ENCODE assay signal across 18 mouse cellular contexts in the genomic region with DNA sequence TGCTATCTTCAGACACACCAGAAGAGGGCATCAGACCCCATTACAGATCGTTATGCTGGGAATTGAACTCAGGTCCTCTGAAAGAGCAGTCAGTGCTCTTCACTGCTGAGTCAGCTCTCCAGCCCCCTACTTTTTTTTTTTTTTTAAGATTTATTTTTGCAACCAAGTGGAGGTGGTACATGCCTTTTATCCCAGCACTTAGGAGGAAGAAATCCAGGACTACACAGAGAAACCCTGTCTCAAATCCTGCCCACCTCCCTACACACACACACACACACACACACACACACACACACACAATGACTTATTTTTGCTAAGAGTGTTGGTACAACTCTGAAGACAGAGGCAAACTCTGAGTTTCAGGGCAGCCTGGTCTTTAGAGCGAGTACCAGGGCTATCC. TPM values are rescaled to one million over a fixed set of nuclear protein-coding genes. Genes with fewer than 3 reads are reported as not detected.
DNase-seq lines count a peak whose midpoint lies in the region; ATAC-seq and TF ChIP-seq lines count a peak whose summit lies in the region.
"Had no signal": no experiment of that assay in that cellular context is flagged by ENCODE, and none has a peak within 500 bp of the region (broad histone marks: within the 10 kb centered on the region; RNA-seq: fewer than 3 reads in every experiment).

No protein-coding gene starts in this region.

- DNase-seq in forebrain, postnatal 0 days: no peak
- no peak for DNase-seq in forebrain, embryonic 14.5 days (ENCODE audit: low spot score)
- DNase-seq in left cerebral cortex, adult 2 months (ENCODE audit: extremely low spot score in 1 of 2, low spot score in 2 of 2): no peak
- no peak for DNase-seq in left cerebral cortex, adult 9 months (ENCODE audit: low spot score in 2 of 2)
- DNase-seq in ES-E14 (ENCODE audit: low read depth, low spot score): no peak
- DNase-seq in lung, adult 2 months: no peak
- DNase-seq: adrenal gland, adult 2 months; adrenal gland, postnatal 10 days; adrenal gland, postnatal 25 days; cerebellum, adult 11-12 months; cerebellum, adult 2 months; cerebellum, adult 9-10 months; cerebellum, postnatal 10 days had no signal

- no peaks in the 10 kb centered on the region for H3K9me3 ChIP-seq in forebrain, postnatal 0 days (ENCODE audit: low read length)
- no peaks in the 10 kb centered on the region; the same call in 1 of the 2 replicates for H3K9me3 ChIP-seq in forebrain, embryonic 14.5 days (replicated peaks; ENCODE audit: control insufficient read depth, low read length)
- no peaks in the 10 kb centered on the region for H3K9me3 ChIP-seq in ES-E14 (ENCODE audit: control insufficient read depth, insufficient read depth, low read depth, low read length)
- H3K9me3 ChIP-seq: forebrain, embryonic 13.5 days had no signal

- 79% methylated on average over 2 of the region's 2 CpGs for WGBS in forebrain, postnatal 0 days
- 88% methylated on average over 2 of the region's 2 CpGs for WGBS in forebrain, embryonic 14.5 days
- WGBS in lung, adult 2 months: 81% methylated on average over 2 of the region's 2 CpGs

- no peak for ATAC-seq in forebrain, postnatal 0 days
- ATAC-seq in forebrain, embryonic 14.5 days: no peak
- ATAC-seq: forebrain, embryonic 13.5 days; forebrain, embryonic 16.5 days had no signal

- TF ChIP-seq POLR2A in lung, adult 2 months (IDR thresholded peaks at IDR 0.05; ENCODE audit: borderline replicate concordance, extremely low read depth, low read depth, low read length): no peak

- in situ Hi-C loops in ES-E14 (cut with MboI; ENCODE audit: low sequenced_read_pairs in 2 of 2, unreplicated experiment in 2 of 2): loop anchor here (25.0 kb wide), 1 partner anchor 180 kb away; no protein-coding TSS in a partner anchor

- no peaks in the 10 kb centered on the region for H3K27me3 ChIP-seq in forebrain, postnatal 0 days (ENCODE audit: insufficient read depth, low read length)
- H3K27me3 ChIP-seq in forebrain, embryonic 14.5 days (replicated peaks; ENCODE audit: control insufficient read depth, insufficient read depth, low read length): no peaks in the 10 kb centered on the region
- H3K27me3 ChIP-seq: embryonic facial prominence, embryonic 12.5 days; forebrain, embryonic 13.5 days had no signal

- H3K4me1 ChIP-seq in forebrain, postnatal 0 days (ENCODE audit: insufficient read depth): peaks cover 7% of the 10 kb centered on the region; the same call in 1 of the 2 replicates
- peaks cover 9% of the 10 kb centered on the region for H3K4me1 ChIP-seq in forebrain, embryonic 14.5 days (ENCODE audit: control insufficient read depth, insufficient read depth, low read length)
- H3K4me1 ChIP-seq in ES-E14 (ENCODE audit: control insufficient read depth in 2 of 2, insufficient read depth in 2 of 2, low read length in 2 of 2, poor library complexity in 1 of 2): peaks cover 4 to 13% of the 10 kb centered on the region in 2 experiments; a peak in 3 of 4 replicates
- no peaks in the 10 kb centered on the region for H3K4me1 ChIP-seq in lung, adult 2 months (ENCODE audit: control insufficient read depth, insufficient read depth, low read length)
- H3K4me1 ChIP-seq: embryonic facial prominence, embryonic 12.5 days had no signal

- no peak overlapping the region for H3K4me3 ChIP-seq in forebrain, postnatal 0 days (ENCODE audit: low read depth, low read length)
- no peak overlapping the region for H3K4me3 ChIP-seq in forebrain, embryonic 14.5 days (ENCODE audit: low read depth, low read length)
- H3K4me3 ChIP-seq in left cerebral cortex, adult 2 months: no peak overlapping the region
- no peak overlapping the region for H3K4me3 ChIP-seq in ES-E14 (ENCODE audit: insufficient read depth in 1 of 2, low read depth in 1 of 2, low read length in 2 of 2, poor library complexity in 1 of 2, severe bottlenecking in 1 of 2)
- H3K4me3 ChIP-seq in lung, adult 2 months (replicated peaks; ENCODE audit: extremely low read depth, low read depth, low read length): no peak overlapping the region
- H3K4me3 ChIP-seq: embryonic facial prominence, embryonic 10.5 days; embryonic facial prominence, embryonic 12.5 days; forebrain, embryonic 13.5 days had no signal

- H3K4me2 ChIP-seq in forebrain, postnatal 0 days (ENCODE audit: low read depth): no peak overlapping the region
- H3K4me2 ChIP-seq in forebrain, embryonic 14.5 days (ENCODE audit: low read length): no peak overlapping the region
- H3K4me2 ChIP-seq: embryonic facial prominence, embryonic 12.5 days; forebrain, embryonic 13.5 days had no signal

- intact Hi-C loops in left cerebral cortex, adult 2 months (cut with DNase I): loop anchor here (10.0 kb wide), 1 partner anchor 242 kb away; no protein-coding TSS in a partner anchor

- no peak overlapping the region for H3K27ac ChIP-seq in forebrain, postnatal 0 days (ENCODE audit: low read depth, low read length)
- no peak overlapping the region for H3K27ac ChIP-seq in forebrain, embryonic 14.5 days (ENCODE audit: low read depth, low read length)
- no peak overlapping the region; the same call in 1 of the 2 replicates for H3K27ac ChIP-seq in left cerebral cortex, adult 2 months
- H3K27ac ChIP-seq in ES-E14 (ENCODE audit: insufficient read depth, low read depth, low read length, poor library complexity, severe bottlenecking): no peak overlapping the region
- H3K27ac ChIP-seq: embryonic facial prominence, embryonic 10.5 days; embryonic facial prominence, embryonic 12.5 days had no signal

- TF ChIP-seq CTCF in forebrain, postnatal 0 days (IDR thresholded peaks at IDR 0.05; ENCODE audit: low read depth): 0 out of 2 replicates have a peak, but pooled peaks have one; percentile 9
- peak; percentile 29 for TF ChIP-seq CTCF in left cerebral cortex, adult 2 months (IDR thresholded peaks at IDR 0.05)
- no peak for TF ChIP-seq CTCF in lung, adult 2 months (IDR thresholded peaks at IDR 0.05; ENCODE audit: insufficient read depth, low read length)

- no peak overlapping the region for H3K9ac ChIP-seq in forebrain, postnatal 0 days
- H3K9ac ChIP-seq in forebrain, embryonic 14.5 days (ENCODE audit: low read length): no peak overlapping the region
- H3K9ac ChIP-seq in ES-E14 (ENCODE audit: insufficient read depth, low read depth, low read length, poor library complexity, severe bottlenecking): no peak overlapping the region
- H3K9ac ChIP-seq: embryonic facial prominence, embryonic 12.5 days; forebrain, embryonic 13.5 days had no signal

- H3K36me3 ChIP-seq in forebrain, postnatal 0 days (ENCODE audit: insufficient read depth): peaks cover 36% of the 10 kb centered on the region
- H3K36me3 ChIP-seq in forebrain, embryonic 14.5 days (ENCODE audit: control insufficient read depth, insufficient read depth, low read length): peaks cover 34% of the 10 kb centered on the region
- no peaks in the 10 kb centered on the region for H3K36me3 ChIP-seq in ES-E14 (ENCODE audit: control insufficient read depth, insufficient read depth, low read length, poor library complexity, severe bottlenecking)

TF ChIP-seq in ES-E14, 5 proteins besides CTCF, POLR2A, EP300 and RAD21:
- TF ChIP-seq MAFK (IDR thresholded peaks at IDR 0.05; ENCODE audit: insufficient read depth, low read depth, low read length) (peak; percentile 53), ZNF384 (IDR thresholded peaks at IDR 0.05; ENCODE audit: low read depth, low read length) (peak; percentile 18; the same call in 1 of the 2 replicates), CHD2 (IDR thresholded peaks at IDR 0.05; ENCODE audit: low read depth, low read length) (no peak)
TF ChIP-seq in ES-E14: peak in this region for 2.

RNA-seq across cellular contexts. Expression of gene Atp9a, which starts 59.5 kb away (rescaled TPM):
- 397 and 497 TPM in 2 replicates for total RNA-seq in forebrain, postnatal 0 days (2014; rRNA removed)
- 124 and 143 TPM in 2 replicates for polyA plus RNA-seq in forebrain, postnatal 0 days (2015; fragmentation: Nextera tagmentation; extraction: Ambion mirVana)
- polyA plus RNA-seq in forebrain, embryonic 14.5 days (2014; fragmentation: Nextera tagmentation; extraction: Ambion mirVana): 42.4 and 46.2 TPM in 2 replicates
- total RNA-seq in left cerebral cortex, adult 2 months (2021): 100 to 1,000 TPM; 406 to 408 TPM
- total RNA-seq in ES-E14 (2012; rRNA removed): 41.5 and 84.5 TPM in 2 replicates
- polyA plus RNA-seq in lung, adult 2 months (2012; rRNA removed): 72.9 and 74.9 TPM in 2 replicates
- total RNA-seq: MEL had no signal
